Mouse (Mus musculus) embryonic fibroblast, embryonic 13.5 days (primary cell): ENCODE results near the gene Pdxp. TPM values are rescaled to one million over a fixed set of nuclear protein-coding genes. Genes with fewer than 3 reads are reported as not detected.

ENCODE experiments used
- H3K27ac ChIP-seq: 2 replicates; pipeline ENCODE4 v1.5.1; 2012; ENCODE audit warnings: low read length, control low read depth, inconsistent platforms; ENCODE audit not compliant: insufficient read depth
- H3K4me1 ChIP-seq: 2 replicates; pipeline ENCODE4 v1.6.1; 2011; ENCODE audit warnings: low read length; ENCODE audit not compliant: control insufficient read depth, insufficient read depth
- H3K4me3 ChIP-seq: 2 replicates; pipeline ENCODE4 v1.5.1; 2011; ENCODE audit warnings: mild to moderate bottlenecking, control low read depth, low read length; ENCODE audit not compliant: insufficient read depth
- CTCF ChIP-seq: IDR thresholded peaks from 2 replicates; pipeline ENCODE4 v1.5.1; 2011; ENCODE audit warnings: mild to moderate bottlenecking, control low read depth, low read length, moderate library complexity, borderline replicate concordance; ENCODE audit not compliant: insufficient read depth
- POLR2A ChIP-seq: IDR thresholded peaks from 2 replicates; pipeline ENCODE4 v1.6.1; 2011; ENCODE audit warnings: low read depth, mild to moderate bottlenecking, control low read depth, low read length, moderate library complexity
- polyA plus RNA-seq: library from polyadenylated mRNA; stranded (reverse); fragments of >200 nt; gene quantifications from 2 replicates; pipeline ENCODE4 v1.2.4, GENCODE M21; 2011; ENCODE audit warnings: low read depth; ENCODE audit not compliant: missing spikeins, insufficient read length

Gene Pdxp
- polyA plus RNA-seq, 1 experiment: 3.0 TPM

- Histone ChIP-seq H3K27ac (no peak overlapping the region), H3K4me3 (0 out of 2 replicates have a peak overlapping the region, but pooled peaks have one; percentile 58)
Measured at GRCm38 (mm10) chr15:78936403-78936802, 22.7 kb downstream of the Pdxp start.

GRCm38 (mm10) chr15:78937311-78937710 is 23.6 kb downstream of the Pdxp start:
- Histone ChIP-seq H3K27ac (no peak overlapping the region), H3K4me1 (peaks cover 4% of the 10 kb centered on the region; the same call in 1 of the 2 replicates), H3K4me3 (no peak overlapping the region)
- TF ChIP-seq CTCF: no peak
- no peak for TF ChIP-seq POLR2A

More at GRCm38 (mm10) chr15:78936403-78936802, 22.7 kb downstream of the Pdxp start:
- H3K4me1 ChIP-seq: peaks cover 4% of the 10 kb centered on the region; the same call in 1 of the 2 replicates
- TF ChIP-seq CTCF (no peak), POLR2A (no peak)

- Histone ChIP-seq H3K27ac (no peak overlapping the region), H3K4me1 (peaks cover 4% of the 10 kb centered on the region; the same call in 1 of the 2 replicates), H3K4me3 (no peak overlapping the region)
- TF ChIP-seq POLR2A: no peak
- TF ChIP-seq CTCF: no peak
Measured at GRCm38 (mm10) chr15:78937963-78938362, 24.2 kb downstream of the Pdxp start.

- H3K27ac ChIP-seq: no peak overlapping the region
- TF ChIP-seq CTCF (no peak), POLR2A (no peak)
- no peak overlapping the region for H3K4me3 ChIP-seq
- H3K4me1 ChIP-seq: peaks cover 4% of the 10 kb centered on the region; the same call in 1 of the 2 replicates
Measured at GRCm38 (mm10) chr15:78940325-78940724, 26.6 kb downstream of the Pdxp start.

- Histone ChIP-seq H3K4me1 (no peaks in the 10 kb centered on the region), H3K4me3 (no peak overlapping the region), H3K27ac (no peak overlapping the region)
- TF ChIP-seq CTCF: 0 out of 2 replicates have a peak, but pooled peaks have one; percentile 20
- peak; percentile 36; the same call in 1 of the 2 replicates for TF ChIP-seq POLR2A
Measured at GRCm38 (mm10) chr15:78942663-78943062, 28.9 kb downstream of the Pdxp start.

GRCm38 (mm10) chr15:78946232-78946631 is 32.5 kb downstream of the Pdxp start:
- TF ChIP-seq POLR2A: no peak
- TF ChIP-seq CTCF: no peak
- 0 out of 2 replicates have a peak, but pooled peaks cover 3% of the 10 kb centered on the region for H3K4me1 ChIP-seq
- H3K4me3 ChIP-seq: no peak overlapping the region
- no peak overlapping the region for H3K27ac ChIP-seq

GRCm38 (mm10) chr15:78947657-78948056 is 33.9 kb downstream of the Pdxp start, which contains the start of gene Triobp:
Gene Triobp, plus strand, starts transcription at chr15:78947724.
- peak within 1 kb of the TSS; percentile 37 for H3K4me3 ChIP-seq
- peak; percentile 66 for TF ChIP-seq POLR2A
- no peak for TF ChIP-seq CTCF
- no peak within 1 kb of the TSS for H3K27ac ChIP-seq
- 0 out of 2 replicates have a peak, but pooled peaks cover 3% of the 10 kb centered on the region for H3K4me1 ChIP-seq

- TF ChIP-seq POLR2A: no peak
- TF ChIP-seq CTCF: no peak
- Histone ChIP-seq H3K4me3 (peak overlapping the region; percentile 37), H3K4me1 (0 out of 2 replicates have a peak, but pooled peaks cover 3% of the 10 kb centered on the region), H3K27ac (no peak overlapping the region)
Measured at GRCm38 (mm10) chr15:78948152-78948725, 34.5 kb downstream of the Pdxp start.

GRCm38 (mm10) chr15:78948883-78949282 is 35.2 kb downstream of the Pdxp start:
- Histone ChIP-seq H3K27ac (no peak overlapping the region), H3K4me1 (0 out of 2 replicates have a peak, but pooled peaks cover 3% of the 10 kb centered on the region), H3K4me3 (no peak overlapping the region)
- no peak for TF ChIP-seq CTCF
- no peak for TF ChIP-seq POLR2A

GRCm38 (mm10) chr15:78955663-78956062 is 41.9 kb downstream of the Pdxp start:
- no peak for TF ChIP-seq POLR2A
- no peak for TF ChIP-seq CTCF
- H3K4me1 ChIP-seq: peaks cover 7% of the 10 kb centered on the region; the same call in 1 of the 2 replicates
- no peak overlapping the region for H3K4me3 ChIP-seq
- H3K27ac ChIP-seq: no peak overlapping the region
